Mouse (Mus musculus) lung, adult 2 months (tissue): ENCODE measurements around the gene Senp5. TPM values are rescaled to one million over a fixed set of nuclear protein-coding genes. Genes with fewer than 3 reads are reported as not detected.

ENCODE experiments used
- DNase-seq: peaks from one replicate; pipeline ENCODE4 v3.0.0; 2022
- H3K4me1 ChIP-seq: fragments of 200-500 bp; 2 replicates; pipeline ENCODE4 v1.6.1; 2011; ENCODE audit warnings: low read length; ENCODE audit not compliant: control insufficient read depth, insufficient read depth
- H3K4me3 ChIP-seq: fragments of 200-500 bp; replicated peaks from 2 replicates; pipeline ENCODE3; 2011; ENCODE audit warnings: low read depth, mild to moderate bottlenecking, control low read depth, low read length; ENCODE audit errors: extremely low read depth
- CTCF ChIP-seq: fragments of 200-500 bp; IDR thresholded peaks from 2 replicates; pipeline ENCODE4 v1.5.1; 2011; ENCODE audit warnings: mild to moderate bottlenecking, low read length, control low read depth; ENCODE audit not compliant: insufficient read depth
- POLR2A ChIP-seq: fragments of 200-500 bp; IDR thresholded peaks from 2 replicates; pipeline ENCODE4 v1.6.1; 2011; ENCODE audit warnings: low read depth, mild to moderate bottlenecking, control low read depth, low read length, borderline replicate concordance; ENCODE audit errors: extremely low read depth
- WGBS: fragments of 180-500 bp; shearing (Covaris S2); methylation state at CpG from one replicate; pipeline ENCODE4 v1.1.7; 2018; 5-methylcytosine and 5-hydroxymethylcytosine counted together
- polyA plus RNA-seq: library from polyadenylated mRNA; depleted of rRNA; stranded (reverse); fragments of >200 nt; gene quantifications from 2 replicates; pipeline ENCODE4 v1.2.3, GENCODE M21; 2012; rRNA removed

Gene Senp5
- polyA plus RNA-seq, 1 experiment, result 5.8 TPM

GRCm38 (mm10) chr16:31932840-31933697 is 70.0 kb downstream of the Senp5 start:
- Histone ChIP-seq H3K4me3 (peak overlapping the region; percentile 65), H3K4me1 (peaks cover 3% of the 10 kb centered on the region)
- peak; percentile 73 for DNase-seq
- TF ChIP-seq POLR2A, result no peak; the same call in 1 of the 2 replicates
- peak; percentile 72 for TF ChIP-seq CTCF
- 1% methylated on average over 50 of the region's 50 CpGs for WGBS

DNA sequence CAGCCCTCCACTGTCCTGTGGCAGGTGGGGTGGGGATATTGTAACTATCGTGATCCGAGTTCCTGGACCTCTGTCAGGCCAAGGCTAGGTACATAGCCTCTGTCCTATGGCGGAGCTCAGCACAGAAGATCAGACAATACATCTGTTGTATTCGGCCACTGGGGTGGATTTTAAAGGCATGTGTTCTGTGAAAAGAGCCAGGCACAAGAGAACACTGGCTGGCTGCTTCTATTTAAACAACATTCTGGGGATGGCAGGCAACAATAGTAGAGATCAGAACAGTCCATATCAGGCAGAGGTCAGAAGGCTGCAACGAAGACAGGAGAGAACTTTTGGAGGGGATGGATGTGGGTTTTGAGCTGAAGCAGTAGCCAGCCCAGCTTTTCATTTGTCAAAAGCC is 70.8 kb downstream of the Senp5 start:
- no peak overlapping the region for H3K4me3 ChIP-seq
- DNase-seq, result no peak
- TF ChIP-seq POLR2A (no peak), CTCF (no peak)
- H3K4me1 ChIP-seq, result peaks cover 3% of the 10 kb centered on the region
- 67% methylated on average over 5 of the region's 5 CpGs for WGBS

GRCm38 (mm10) chr16:31931330-31931729 is 71.8 kb downstream of the Senp5 start:
- Histone ChIP-seq H3K4me3 (no peak overlapping the region), H3K4me1 (peaks cover 3% of the 10 kb centered on the region)
- no peak for TF ChIP-seq POLR2A
- no peak for TF ChIP-seq CTCF
- no peak for DNase-seq
- WGBS, result 72% methylated on average over 17 of the region's 17 CpGs

DNA sequence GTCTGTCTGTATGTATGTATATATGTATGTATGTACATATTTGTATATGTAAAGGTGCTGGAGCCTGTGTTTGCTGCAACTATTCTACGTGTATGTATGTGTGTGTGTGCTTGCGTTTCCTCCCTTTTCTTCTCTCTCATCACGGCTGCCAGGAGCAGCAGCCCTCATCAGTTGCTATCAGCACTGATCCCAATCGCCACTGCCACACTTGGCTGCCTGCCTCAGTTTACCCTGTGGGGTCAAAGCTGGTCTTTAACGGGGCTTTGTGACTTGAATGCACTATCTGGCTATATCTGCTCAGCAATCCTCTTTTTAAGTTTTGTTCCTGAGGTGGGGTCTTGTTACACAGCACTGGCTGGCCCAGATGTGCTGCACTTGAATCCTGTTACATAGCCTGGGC is 75.7 kb downstream of the Senp5 start:
- DNase-seq, result no peak
- TF ChIP-seq CTCF, result no peak
- no peak for TF ChIP-seq POLR2A
- H3K4me1 ChIP-seq, result no peaks in the 10 kb centered on the region
- 81% methylated on average over 5 of the region's 5 CpGs for WGBS
- no peak overlapping the region for H3K4me3 ChIP-seq

GRCm38 (mm10) chr16:31926547-31927182 is 76.4 kb downstream of the Senp5 start:
- 77% methylated on average over 13 of the region's 13 CpGs for WGBS
- Histone ChIP-seq H3K4me1 (no peaks in the 10 kb centered on the region), H3K4me3 (no peak overlapping the region)
- DNase-seq, result no peak
- no peak for TF ChIP-seq POLR2A
- TF ChIP-seq CTCF, result no peak

GRCm38 (mm10) chr16:31926091-31926490 is 77.0 kb downstream of the Senp5 start:
- TF ChIP-seq POLR2A (no peak), CTCF (no peak)
- Histone ChIP-seq H3K4me3 (no peak overlapping the region), H3K4me1 (no peaks in the 10 kb centered on the region)
- 64% methylated on average over 6 of the region's 6 CpGs for WGBS
- no peak for DNase-seq

- H3K4me3 ChIP-seq, result no peak overlapping the region
- no peak for DNase-seq
- 85% methylated on average over 6 of the region's 6 CpGs for WGBS
- TF ChIP-seq CTCF (no peak), POLR2A (no peak)
- no peaks in the 10 kb centered on the region for H3K4me1 ChIP-seq
Measured at GRCm38 (mm10) chr16:31924368-31924767, 78.7 kb downstream of the Senp5 start.

DNA sequence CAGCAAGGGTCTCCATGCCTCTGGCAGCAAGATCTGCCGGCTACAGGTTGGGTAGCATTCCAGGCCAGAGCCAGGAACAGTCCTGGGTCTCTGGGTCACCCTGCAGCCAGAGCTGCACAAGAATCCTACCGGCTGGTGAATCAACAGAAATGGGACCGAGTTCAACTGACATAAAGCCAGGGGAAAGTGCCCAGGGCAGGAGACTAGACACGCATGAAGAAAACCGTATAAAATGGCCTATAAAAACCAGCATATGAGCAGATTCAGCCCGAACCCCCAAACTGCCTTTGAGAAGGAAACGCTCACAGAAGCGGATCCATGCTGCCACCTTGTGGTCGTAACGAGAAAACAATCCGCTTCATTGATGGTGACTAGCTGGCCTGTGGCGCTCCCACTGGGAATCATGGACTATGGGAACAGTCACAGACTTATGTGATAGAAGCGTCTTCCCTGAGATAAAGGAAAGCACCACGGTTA is 84.8 kb downstream of the Senp5 start:
- 3% methylated on average over 14 of the region's 14 CpGs for WGBS
- Histone ChIP-seq H3K4me3 (no peak overlapping the region), H3K4me1 (no peaks in the 10 kb centered on the region)
- DNase-seq, result peak; percentile 68
- TF ChIP-seq CTCF (peak; percentile 91), POLR2A (no peak)

- no peak for DNase-seq
- TF ChIP-seq POLR2A, result no peak
- no peak for TF ChIP-seq CTCF
- Histone ChIP-seq H3K4me3 (no peak overlapping the region), H3K4me1 (no peaks in the 10 kb centered on the region)
- WGBS, result 62% methylated on average over 11 of the region's 11 CpGs
Measured at GRCm38 (mm10) chr16:31917776-31918175, 85.3 kb downstream of the Senp5 start.

- Histone ChIP-seq H3K4me1 (no peaks in the 10 kb centered on the region; the same call in 1 of the 2 replicates), H3K4me3 (no peak overlapping the region)
- DNase-seq, result no peak
- WGBS, result 41% methylated on average over 10 of the region's 10 CpGs
- no peak for TF ChIP-seq POLR2A
- no peak for TF ChIP-seq CTCF
Measured at GRCm38 (mm10) chr16:31910281-31910847, 92.7 kb downstream of the Senp5 start.

Other genes with a start within 250 kb of the Senp5 start
- gene Meltf, start 124.5 kb downstream of the Senp5 start, polyA plus RNA-seq, result 0.09 and 0.28 TPM in 2 replicates
- 4.8 and 5.5 TPM in 2 replicates for gene Pigz, start 69.4 kb downstream of the Senp5 start, polyA plus RNA-seq
- gene 0610012G03Rik, start 54.8 kb downstream of the Senp5 start, polyA plus RNA-seq, result 49.6 and 74.2 TPM in 2 replicates
- 6.6 and 26.5 TPM in 2 replicates for gene Ncbp2, start 54.8 kb downstream of the Senp5 start, polyA plus RNA-seq
- gene Pak2, start 76.1 kb upstream of the Senp5 start, polyA plus RNA-seq, result 19.2 and 22.5 TPM in 2 replicates
- 19.6 and 20.0 TPM in 2 replicates for gene Pigx, start 96.5 kb upstream of the Senp5 start, polyA plus RNA-seq
- 7.8 and 9.2 TPM in 2 replicates for gene Cep19, start 96.5 kb upstream of the Senp5 start, polyA plus RNA-seq
- gene Nrros, start 162.3 kb upstream of the Senp5 start, polyA plus RNA-seq, result 40.6 and 40.9 TPM in 2 replicates
- gene Bex6, start 176.5 kb upstream of the Senp5 start, polyA plus RNA-seq, result not detected in 2 replicates
- 3.7 and 5.2 TPM in 2 replicates for gene Fbxo45, start 243.9 kb upstream of the Senp5 start, polyA plus RNA-seq
- gene Wdr53, start 243.9 kb upstream of the Senp5 start, polyA plus RNA-seq, result 2.6 and 5.5 TPM in 2 replicates